ENCODE assay signal across 15 mouse cellular contexts in the genomic region with DNA sequence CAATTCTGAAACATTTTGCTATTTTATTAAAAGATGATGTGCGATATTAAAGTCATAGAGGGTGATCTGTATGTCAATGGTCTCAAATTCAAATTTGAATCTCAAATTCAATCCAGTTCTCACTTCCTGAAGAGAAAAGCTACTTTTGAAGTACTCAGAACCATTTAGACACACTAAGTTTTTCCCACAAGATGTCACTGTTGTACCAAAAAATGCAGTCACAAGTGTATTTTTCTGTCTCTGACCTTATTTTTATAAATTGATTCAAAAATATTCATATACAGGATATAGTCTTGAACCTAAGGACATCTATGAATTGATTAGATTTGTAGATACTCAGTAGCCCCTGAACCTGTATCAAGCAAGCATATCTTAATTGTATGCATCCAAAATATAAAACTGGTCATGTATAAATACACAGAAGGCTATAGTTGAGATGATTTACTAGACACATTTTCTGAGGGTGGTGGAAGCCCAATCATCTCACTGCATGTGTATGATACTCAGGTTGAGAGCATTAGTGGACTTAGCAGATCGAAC.
DNase-seq lines count a peak whose midpoint lies in the region; ATAC-seq and TF ChIP-seq lines count a peak whose summit lies in the region.
"Had no signal": no experiment of that assay in that cellular context is flagged by ENCODE, and none has a peak within 500 bp of the region (broad histone marks: within the 10 kb centered on the region; RNA-seq: fewer than 3 reads in every experiment).

No protein-coding gene starts in this region.

- H3K9ac ChIP-seq in heart, postnatal 0 days (replicated peaks; ENCODE audit: low read depth, low read length), result no peak overlapping the region
- no peak overlapping the region for H3K9ac ChIP-seq in liver, adult 2 months (ENCODE audit: low read depth, low read length)
- no peak overlapping the region for H3K9ac ChIP-seq in liver, embryonic 12.5 days
- H3K9ac ChIP-seq in MEL (ENCODE audit: control insufficient read depth, low read depth, low read length, poor library complexity, severe bottlenecking), result no peak overlapping the region
- H3K9ac ChIP-seq in forebrain, postnatal 0 days, result no peak overlapping the region
- H3K9ac ChIP-seq: hindbrain, embryonic 13.5 days; liver, embryonic 14.5 days had no signal

- H3K9me3 ChIP-seq in heart, postnatal 0 days (replicated peaks; ENCODE audit: control insufficient read depth, low read length), result no peaks in the 10 kb centered on the region
- no peaks in the 10 kb centered on the region for H3K9me3 ChIP-seq in liver, embryonic 12.5 days (replicated peaks)
- no peaks in the 10 kb centered on the region; the same call in 1 of the 2 replicates for H3K9me3 ChIP-seq in MEL (replicated peaks; ENCODE audit: insufficient read depth, low read length)
- no peaks in the 10 kb centered on the region for H3K9me3 ChIP-seq in forebrain, postnatal 0 days (ENCODE audit: low read length)
- H3K9me3 ChIP-seq: hindbrain, embryonic 13.5 days; megakaryocyte, embryonic 14.5 days had no signal

- no peak for TF ChIP-seq POLR2A in liver, adult 2 months (IDR thresholded peaks at IDR 0.05; ENCODE audit: extremely low read depth, insufficient read depth, low read length)
- TF ChIP-seq POLR2A in MEL (IDR thresholded peaks at IDR 0.05; ENCODE audit: control insufficient read depth in 1 of 2, insufficient read depth in 1 of 2, low read depth in 1 of 2, low read length in 2 of 2, poor library complexity in 1 of 2), result no peak

- ATAC-seq in heart, postnatal 0 days (ENCODE audit: insufficient read depth, low read depth), result no peak
- ATAC-seq in liver, embryonic 12.5 days, result no peak
- ATAC-seq in forebrain, postnatal 0 days, result peak; percentile 56; the same call in 1 of the 2 replicates
- ATAC-seq in erythroid progenitor cell, adult 5-6 weeks (replicated peaks; ENCODE audit: low FRiP score, poor library complexity, severe bottlenecking), result no peak

- no peaks in the 10 kb centered on the region for H3K79me2 ChIP-seq in liver, adult 2 months (ENCODE audit: control insufficient read depth, insufficient read depth, low read length)
- no peaks in the 10 kb centered on the region for H3K79me2 ChIP-seq in MEL (ENCODE audit: control insufficient read depth, insufficient read depth, low read length, poor library complexity)

- TF ChIP-seq EP300 in heart, postnatal 0 days (IDR thresholded peaks at IDR 0.05; ENCODE audit: low read depth), result no peak
- TF ChIP-seq EP300 in MEL (IDR thresholded peaks at IDR 0.05; ENCODE audit: low read depth in 1 of 2, low read length in 2 of 2), result no peak

- no peaks in the 10 kb centered on the region for H3K4me1 ChIP-seq in heart, postnatal 0 days (ENCODE audit: control insufficient read depth, insufficient read depth)
- no peaks in the 10 kb centered on the region for H3K4me1 ChIP-seq in liver, adult 2 months (ENCODE audit: control insufficient read depth, insufficient read depth, low read length)
- H3K4me1 ChIP-seq in liver, embryonic 12.5 days, result no peaks in the 10 kb centered on the region
- no peaks in the 10 kb centered on the region for H3K4me1 ChIP-seq in MEL (ENCODE audit: control insufficient read depth in 1 of 2, insufficient read depth in 2 of 2, low read length in 2 of 2)
- no peaks in the 10 kb centered on the region for H3K4me1 ChIP-seq in forebrain, postnatal 0 days (ENCODE audit: insufficient read depth)
- H3K4me1 ChIP-seq: hindbrain, embryonic 13.5 days; megakaryocyte, embryonic 14.5 days had no signal

- H3K27ac ChIP-seq in heart, postnatal 0 days (ENCODE audit: low read depth), result no peak overlapping the region
- H3K27ac ChIP-seq in liver, adult 2 months (replicated peaks; ENCODE audit: insufficient read depth, low read depth, low read length), result no peak overlapping the region
- H3K27ac ChIP-seq in liver, embryonic 12.5 days, result no peak overlapping the region
- no peak overlapping the region for H3K27ac ChIP-seq in MEL (ENCODE audit: control insufficient read depth, low read depth, low read length)
- no peak overlapping the region for H3K27ac ChIP-seq in forebrain, postnatal 0 days (ENCODE audit: low read depth, low read length)
- H3K27ac ChIP-seq: hindbrain, embryonic 13.5 days; liver, embryonic 14.5 days had no signal

- WGBS in heart, postnatal 0 days, result 63% methylated on average over 2 of the region's 2 CpGs
- 72% methylated on average over 2 of the region's 2 CpGs for WGBS in liver, adult 2 months
- 54% methylated on average over 2 of the region's 2 CpGs for WGBS in liver, embryonic 12.5 days (ENCODE audit: insufficient replicate concordance)
- WGBS in forebrain, postnatal 0 days, result 78% methylated on average over 2 of the region's 2 CpGs

- TF ChIP-seq RAD21 in MEL (IDR thresholded peaks at IDR 0.05; ENCODE audit: low read depth, low read length), result peak; percentile 54

- TF ChIP-seq CTCF in heart, postnatal 0 days (IDR thresholded peaks at IDR 0.05; ENCODE audit: low read depth), result peak; percentile 45
- TF ChIP-seq CTCF in liver, adult 2 months (IDR thresholded peaks at IDR 0.05; ENCODE audit: low read depth, low read length), result peak; percentile 20; the same call in 1 of the 2 replicates
- peak in 1 of 3 experiments; percentile 28; a peak in 1 of 6 replicates for TF ChIP-seq CTCF in MEL (IDR thresholded peaks at IDR 0.05 in 2 of 3, conservative IDR thresholded peaks at IDR 0.05 in 1 of 3; ENCODE audit: control insufficient read depth in 1 of 3, insufficient read depth in 1 of 3, low read depth in 2 of 3, low read length in 3 of 3, poor library complexity in 1 of 3, severe bottlenecking in 1 of 3)
- TF ChIP-seq CTCF in forebrain, postnatal 0 days (IDR thresholded peaks at IDR 0.05; ENCODE audit: low read depth), result peak; percentile 69

- H3K27me3 ChIP-seq in heart, postnatal 0 days (ENCODE audit: control insufficient read depth, insufficient read depth, low read length), result no peaks in the 10 kb centered on the region
- no peaks in the 10 kb centered on the region for H3K27me3 ChIP-seq in liver, adult 2 months (ENCODE audit: control insufficient read depth, insufficient read depth, low read length)
- H3K27me3 ChIP-seq in liver, embryonic 12.5 days (replicated peaks), result no peaks in the 10 kb centered on the region
- no peaks in the 10 kb centered on the region for H3K27me3 ChIP-seq in MEL (ENCODE audit: control insufficient read depth in 1 of 2, insufficient read depth in 2 of 2, low read length in 2 of 2)
- no peaks in the 10 kb centered on the region for H3K27me3 ChIP-seq in forebrain, postnatal 0 days (ENCODE audit: insufficient read depth, low read length)
- H3K27me3 ChIP-seq: hindbrain, embryonic 13.5 days; megakaryocyte, embryonic 14.5 days had no signal

- DNase-seq in heart, postnatal 0 days (ENCODE audit: low spot score), result peak; percentile 12
- no peak for DNase-seq in heart, postnatal 14 days
- DNase-seq in liver, adult 2 months (ENCODE audit: extremely low read depth, low read depth, low spot score), result peak; percentile 18
- no peak for DNase-seq in MEL (ENCODE audit: low read depth, low spot score)
- peak; percentile 84 for DNase-seq in forebrain, postnatal 0 days
- DNase-seq in kidney, adult 18-20 months, result no peak
- DNase-seq: adrenal gland, adult 2 months; cerebellum, adult 11-12 months; spleen, adult 18-20 months; thymus, adult 2 months had no signal

- H3K4me2 ChIP-seq in heart, postnatal 0 days (ENCODE audit: low read depth, low read length), result no peak overlapping the region
- no peak overlapping the region for H3K4me2 ChIP-seq in liver, embryonic 12.5 days
- H3K4me2 ChIP-seq in forebrain, postnatal 0 days (ENCODE audit: low read depth), result no peak overlapping the region
- H3K4me2 ChIP-seq: hindbrain, embryonic 13.5 days had no signal

- H3K36me3 ChIP-seq in heart, postnatal 0 days (replicated peaks; ENCODE audit: control insufficient read depth, insufficient read depth, low read length), result no peaks in the 10 kb centered on the region
- H3K36me3 ChIP-seq in liver, adult 2 months (ENCODE audit: control insufficient read depth, insufficient read depth, low read length), result no peaks in the 10 kb centered on the region
- H3K36me3 ChIP-seq in liver, embryonic 12.5 days, result no peaks in the 10 kb centered on the region
- H3K36me3 ChIP-seq in MEL (ENCODE audit: control insufficient read depth in 1 of 2, insufficient read depth in 2 of 2, low read length in 2 of 2), result no peaks in the 10 kb centered on the region
- no peaks in the 10 kb centered on the region for H3K36me3 ChIP-seq in forebrain, postnatal 0 days (ENCODE audit: insufficient read depth)
- H3K36me3 ChIP-seq: hindbrain, embryonic 13.5 days had no signal

- intact Hi-C loops in heart, postnatal 14 days (cut with DNase I), result loop anchor here (5.0 to 10.0 kb wide), 3 partner anchors 406 to 1152 kb away; no protein-coding TSS in a partner anchor

- no peak overlapping the region for H3K4me3 ChIP-seq in heart, postnatal 0 days (ENCODE audit: low read depth, low read length)
- H3K4me3 ChIP-seq in liver, adult 2 months (ENCODE audit: insufficient read depth, low read depth, low read length), result no peak overlapping the region
- no peak overlapping the region for H3K4me3 ChIP-seq in liver, embryonic 12.5 days
- H3K4me3 ChIP-seq in MEL (ENCODE audit: control insufficient read depth in 1 of 2, insufficient read depth in 1 of 2, low read depth in 2 of 2, low read length in 2 of 2), result no peak overlapping the region
- H3K4me3 ChIP-seq in forebrain, postnatal 0 days (ENCODE audit: low read depth, low read length), result no peak overlapping the region
- H3K4me3 ChIP-seq: hindbrain, embryonic 13.5 days; megakaryocyte, embryonic 14.5 days had no signal

TF ChIP-seq in MEL, 35 proteins besides CTCF, POLR2A, EP300 and RAD21:
- TF ChIP-seq POLR2AphosphoS5 (IDR thresholded peaks at IDR 0.05; ENCODE audit: borderline replicate concordance, low read depth, low read length), result no peak
- no peak for TF ChIP-seq ZKSCAN1 (IDR thresholded peaks at IDR 0.05; ENCODE audit: low read depth, low read length)

Comparison
In these comparisons a context has a peak if more than half of its experiments do, and no peak if none do; other contexts are left out.
1. DNase-seq: peak in heart, postnatal 0 days (single experiment), liver, adult 2 months (single experiment) and forebrain, postnatal 0 days (single experiment); none in heart, postnatal 14 days (0 of 2), MEL (single experiment) and kidney, adult 18-20 months (single experiment).